Mouse (Mus musculus) ZHBTc4 (cell line): ENCODE data around the gene Gtpbp4.
A peak's percentile ranks its signal among the peaks of the same experiment; 100 is the strongest.
"Not testable (repeated sequence)": the region's sequence is repeated elsewhere in the genome, so short reads cannot be mapped to it uniquely, and the experiment has no call there.

ENCODE experiments used
- DNase-seq: peaks from one replicate; pipeline ENCODE4 v3.0.0-alpha.2; 2011; ENCODE audit warnings: low read depth, low spot score

The Gtpbp4 gene

GRCm38 (mm10) chr13:8972972-8973371, 22.9 kb downstream of the Gtpbp4 start:
- DNase-seq: no peak

GRCm38 (mm10) chr13:8972369-8972768, 23.5 kb downstream of the Gtpbp4 start:
- no peak for DNase-seq

GRCm38 (mm10) chr13:8967742-8968141, 28.1 kb downstream of the Gtpbp4 start:
- DNase-seq: no peak

- no peak for DNase-seq
Observed at GRCm38 (mm10) chr13:8965224-8965623, 30.7 kb downstream of the Gtpbp4 start.

GRCm38 (mm10) chr13:8962266-8962665, 33.6 kb downstream of the Gtpbp4 start:
- DNase-seq: not testable (repeated sequence)

- not testable (repeated sequence) for DNase-seq
Observed at GRCm38 (mm10) chr13:8961128-8961888, 34.6 kb downstream of the Gtpbp4 start.

GRCm38 (mm10) chr13:8959554-8959953, 36.3 kb downstream of the Gtpbp4 start:
- DNase-seq: not testable (repeated sequence)

- not testable (repeated sequence) for DNase-seq
Observed at GRCm38 (mm10) chr13:8959058-8959457, 36.8 kb downstream of the Gtpbp4 start.

GRCm38 (mm10) chr13:8956873-8957272, 39.0 kb downstream of the Gtpbp4 start:
- not testable (repeated sequence) for DNase-seq

- not testable (repeated sequence) for DNase-seq
Observed at GRCm38 (mm10) chr13:8955127-8955526, 40.8 kb downstream of the Gtpbp4 start.

GRCm38 (mm10) chr13:8952563-8952962, 43.3 kb downstream of the Gtpbp4 start, which contains the start of gene Idi2:
Idi2 (plus strand) TSS chr13:8952863.
- DNase-seq: not testable (repeated sequence)

GRCm38 (mm10) chr13:8948131-8948530, 47.8 kb downstream of the Gtpbp4 start, which contains the start of gene Gm9745:
Gm9745 (minus strand) TSS chr13:8948231.
- not testable (repeated sequence) for DNase-seq

- DNase-seq: not testable (repeated sequence)
Observed at GRCm38 (mm10) chr13:8943828-8944227, 52.1 kb downstream of the Gtpbp4 start.

- not testable (repeated sequence) for DNase-seq
Observed at GRCm38 (mm10) chr13:8941701-8942100, 54.2 kb downstream of the Gtpbp4 start.

GRCm38 (mm10) chr13:8941110-8941509, 54.8 kb downstream of the Gtpbp4 start:
- not testable (repeated sequence) for DNase-seq

GRCm38 (mm10) chr13:8937611-8938140, 58.2 kb downstream of the Gtpbp4 start:
- DNase-seq: peak; percentile 57

GRCm38 (mm10) chr13:8933499-8933898, 62.4 kb downstream of the Gtpbp4 start:
- DNase-seq: peak; percentile 12
